Mouse (Mus musculus) mature B cell (primary cell): ENCODE data around the gene 4930447C04Rik.

Experiments
- in situ Hi-C: fragments of 300-500 bp; cut with MboI; formaldehyde crosslinking; loops from 2 replicates; pipeline ENCODE4 v1.14.3; 2019

Gene 4930447C04Rik

DNA sequence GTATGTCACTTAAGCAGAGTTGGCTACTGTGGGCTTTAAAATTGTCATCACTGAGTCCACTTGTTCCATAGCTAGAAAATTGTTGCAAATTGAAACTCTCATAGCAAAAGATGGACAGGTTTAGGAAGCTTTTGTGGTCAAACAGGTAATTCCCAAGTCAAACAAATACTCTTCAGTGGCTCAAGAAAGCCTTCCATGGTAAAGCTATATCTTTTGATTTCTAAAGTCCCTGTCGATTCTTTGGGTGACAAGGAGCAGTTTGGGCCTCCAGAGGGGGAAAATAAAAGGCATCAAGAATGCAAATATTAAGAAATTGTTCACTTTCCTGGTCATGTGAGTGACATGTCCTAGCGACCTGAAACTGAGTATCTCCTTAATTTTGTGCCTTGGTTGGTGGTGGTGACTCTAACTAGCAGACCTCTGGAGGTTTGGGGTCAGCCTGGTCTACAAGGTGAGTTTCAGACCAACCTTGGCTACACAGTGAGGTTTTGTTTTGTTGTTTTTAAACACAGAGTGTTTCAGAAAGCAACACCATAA, 3.1 kb upstream of the 4930447C04Rik start:
- in situ Hi-C loops: no loop called here

DNA sequence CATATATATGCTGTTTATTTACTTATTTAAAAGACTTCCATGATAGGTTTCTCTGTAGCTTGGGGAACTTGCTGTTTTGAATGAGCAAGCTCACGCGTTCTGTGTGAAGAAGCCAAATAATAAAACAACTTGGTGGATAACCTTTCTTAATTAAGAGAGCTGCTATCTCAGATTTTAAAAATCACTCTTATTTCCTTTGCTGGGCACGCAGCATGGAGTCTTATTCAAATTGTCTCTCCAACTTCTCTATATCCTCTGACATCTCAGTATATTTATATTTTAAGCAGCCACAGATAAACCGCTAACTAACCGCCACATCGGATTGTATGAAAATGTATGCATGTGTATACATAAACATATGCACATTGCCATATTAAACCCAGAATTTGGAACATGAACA, 1.6 kb upstream of the 4930447C04Rik start:
- in situ Hi-C loops: no loop called here

DNA sequence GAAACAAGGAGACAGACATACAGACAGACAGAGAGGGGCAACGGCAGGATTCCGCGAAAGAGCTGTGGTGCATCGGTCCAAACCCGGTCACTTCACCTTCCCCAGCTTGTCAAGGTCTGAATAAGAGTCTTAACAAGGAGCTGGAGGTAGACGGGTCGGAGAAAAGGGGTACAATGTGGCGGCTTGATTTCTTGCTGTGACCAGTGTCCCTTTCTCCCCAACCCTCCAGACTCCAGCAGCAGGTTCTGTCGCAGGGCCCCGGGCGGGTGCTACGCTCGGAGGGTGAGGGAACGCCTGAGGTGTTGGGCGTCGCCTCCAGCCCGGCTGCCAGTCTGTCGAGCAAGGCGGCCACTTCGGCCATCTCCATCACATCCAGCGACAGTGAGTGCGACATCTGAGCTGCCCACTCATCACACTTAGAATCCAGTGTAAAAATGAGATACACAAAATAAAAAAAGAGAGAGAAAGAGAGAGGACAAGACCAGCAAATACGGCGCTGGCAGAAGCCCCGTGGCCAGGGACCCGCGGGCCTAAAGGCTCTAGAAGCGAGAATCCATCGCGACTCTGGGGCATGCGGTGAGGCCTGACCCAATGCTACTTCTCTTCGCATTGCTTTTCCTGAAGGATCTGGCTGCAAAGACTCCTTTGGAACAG, 951 bp upstream of the 4930447C04Rik start:
- in situ Hi-C loops: no loop called here

- in situ Hi-C loops: no loop called here
Measured at GRCm38 (mm10) chr12:72940822-72941397, 336 bp upstream of the 4930447C04Rik start.

DNA sequence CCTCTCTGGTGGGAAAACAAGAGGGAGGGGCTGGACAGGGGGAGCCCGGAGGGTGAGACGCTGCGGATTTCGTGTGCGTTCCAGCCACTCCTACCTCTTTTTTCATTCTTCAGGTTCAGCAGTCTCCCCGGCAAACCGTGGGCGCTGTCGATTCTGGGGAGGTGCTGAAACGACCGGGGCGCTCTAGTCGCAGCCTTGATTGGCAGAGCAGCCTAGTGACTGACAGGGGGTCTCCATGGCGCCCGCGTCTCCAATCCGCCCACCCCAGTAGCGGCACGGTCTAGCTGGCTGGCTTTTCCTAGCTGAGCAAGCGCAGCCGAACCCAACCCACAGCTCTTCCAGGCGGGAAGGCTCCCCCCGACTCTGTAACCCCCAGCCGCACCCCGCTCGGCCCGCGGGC, 958 bp downstream of the 4930447C04Rik start, which contains the start of gene Six6:
TSS of gene Six6 (plus strand) at position 277 of the 400 bp plus-strand sequence.
- in situ Hi-C loops: no loop called here

DNA sequence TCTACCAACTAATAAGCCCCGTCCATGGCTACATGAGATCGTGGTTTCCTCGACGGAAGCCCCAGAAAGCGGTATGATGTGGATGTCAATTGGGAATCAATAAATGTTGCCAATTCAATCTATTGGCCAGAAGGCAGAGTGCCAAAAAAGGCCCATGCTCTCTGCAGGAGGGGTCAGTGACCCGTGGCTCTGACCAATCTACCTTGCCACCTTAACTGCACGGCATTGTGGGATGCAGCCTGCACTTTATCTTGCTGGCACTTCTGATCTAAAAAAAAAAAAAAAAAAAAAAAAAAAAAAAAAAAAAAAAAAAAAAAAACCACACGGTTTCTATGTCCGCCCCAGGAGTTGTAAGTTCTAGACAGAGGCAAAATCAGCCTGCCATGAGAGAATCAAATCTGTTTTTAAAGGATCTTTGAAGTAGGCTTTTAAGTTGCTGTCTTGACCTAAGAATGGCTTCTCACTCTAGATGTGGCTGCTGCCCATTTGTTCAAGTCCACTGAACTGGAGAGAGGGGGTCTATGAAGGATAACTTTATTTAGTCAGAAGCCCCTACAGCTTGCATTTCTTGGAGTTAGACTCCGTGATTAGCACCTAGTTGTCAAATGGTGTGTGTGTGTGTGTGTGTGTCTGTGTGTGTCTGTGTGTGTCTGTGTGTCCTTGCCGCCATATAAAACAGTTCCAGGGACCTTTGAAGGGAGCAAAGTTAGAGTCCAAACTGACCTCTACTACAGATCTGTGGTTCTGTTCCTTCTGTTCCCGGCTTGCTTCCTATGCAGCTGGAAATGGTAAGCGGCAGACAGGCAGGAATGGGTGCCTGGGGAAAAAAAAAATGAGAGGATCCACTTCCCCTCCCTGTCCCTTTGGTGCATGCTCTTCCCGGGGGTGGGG, 1.7 kb downstream of the 4930447C04Rik start:
- in situ Hi-C loops: no loop called here

DNA sequence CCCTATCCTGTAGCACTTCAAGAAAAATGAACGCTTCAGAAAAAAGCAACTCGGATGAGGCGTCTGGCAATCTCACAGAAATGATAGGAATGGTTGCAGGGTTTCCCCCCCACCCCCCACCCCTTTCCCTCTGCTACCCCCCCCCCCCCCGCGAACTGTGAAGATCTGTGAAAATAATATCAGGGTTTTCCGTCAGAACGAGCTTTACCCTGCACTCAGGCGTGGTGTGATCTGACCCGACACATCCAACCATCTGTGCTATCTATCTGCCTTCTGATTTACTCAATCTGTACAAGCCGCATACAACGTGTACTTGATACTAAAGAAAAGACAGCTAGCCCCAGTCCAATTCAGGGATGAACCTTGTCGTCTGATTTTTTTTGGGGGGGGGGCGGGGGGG, 2.4 kb downstream of the 4930447C04Rik start:
- in situ Hi-C loops: no loop called here

DNA sequence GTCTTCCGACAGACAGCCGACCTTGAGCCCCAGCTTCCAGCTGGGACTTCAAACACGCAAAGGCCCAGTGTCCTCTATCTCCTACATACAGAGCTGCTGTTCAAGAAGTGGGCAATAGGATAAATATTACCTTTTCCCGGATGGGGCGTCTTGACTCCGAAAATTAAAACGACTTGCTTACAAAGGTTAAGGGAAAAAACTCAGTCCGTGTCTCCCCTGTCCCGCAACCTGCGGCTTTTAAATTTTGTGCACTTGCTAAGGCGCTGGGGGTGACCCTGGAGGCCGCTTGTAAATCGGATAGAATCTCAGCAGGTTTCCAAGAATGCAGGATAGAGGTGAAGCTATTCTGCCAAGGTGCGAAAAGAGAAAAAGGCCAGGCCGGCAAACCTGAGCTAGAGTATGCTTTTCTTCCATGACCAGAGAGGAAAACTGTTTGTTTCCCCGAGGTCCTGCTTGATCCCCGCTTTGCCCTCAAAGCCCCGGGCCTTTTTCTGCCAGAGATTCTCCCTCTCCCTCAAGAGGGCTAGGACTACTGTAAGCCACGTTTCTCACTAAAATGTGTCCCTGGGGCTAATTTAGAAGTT, 2.9 kb downstream of the 4930447C04Rik start:
- in situ Hi-C loops: no loop called here

DNA sequence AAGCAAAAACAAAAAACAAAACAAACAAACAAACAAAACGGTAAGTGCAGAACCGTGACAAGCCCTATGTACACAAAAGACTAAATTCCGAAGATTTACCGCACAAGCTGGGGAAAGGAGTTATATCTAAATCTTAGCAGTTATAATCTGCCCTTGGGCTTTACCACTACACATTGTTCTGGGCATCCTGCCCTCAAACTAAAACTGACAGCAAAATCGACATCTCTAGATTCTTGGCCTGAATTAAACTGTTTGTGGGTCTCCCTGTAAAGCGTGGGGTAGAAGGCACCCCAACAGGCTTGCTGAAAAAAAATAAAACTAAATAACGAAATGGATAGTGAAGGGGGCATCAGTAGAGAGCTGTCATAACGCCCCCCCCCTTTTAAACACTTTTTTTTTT, 3.8 kb downstream of the 4930447C04Rik start:
- in situ Hi-C loops: no loop called here

GRCm38 (mm10) chr12:72917159-72917993, 23.2 kb downstream of the 4930447C04Rik start:
- in situ Hi-C loops: no loop called here

- in situ Hi-C loops: no loop called here
Measured at GRCm38 (mm10) chr12:72854377-72855032, 86.1 kb downstream of the 4930447C04Rik start.

- in situ Hi-C loops: no loop called here
Measured at GRCm38 (mm10) chr12:72853406-72854076, 87.0 kb downstream of the 4930447C04Rik start.

- in situ Hi-C loops: no loop called here
Measured at GRCm38 (mm10) chr12:72852264-72852663, 88.3 kb downstream of the 4930447C04Rik start.

DNA sequence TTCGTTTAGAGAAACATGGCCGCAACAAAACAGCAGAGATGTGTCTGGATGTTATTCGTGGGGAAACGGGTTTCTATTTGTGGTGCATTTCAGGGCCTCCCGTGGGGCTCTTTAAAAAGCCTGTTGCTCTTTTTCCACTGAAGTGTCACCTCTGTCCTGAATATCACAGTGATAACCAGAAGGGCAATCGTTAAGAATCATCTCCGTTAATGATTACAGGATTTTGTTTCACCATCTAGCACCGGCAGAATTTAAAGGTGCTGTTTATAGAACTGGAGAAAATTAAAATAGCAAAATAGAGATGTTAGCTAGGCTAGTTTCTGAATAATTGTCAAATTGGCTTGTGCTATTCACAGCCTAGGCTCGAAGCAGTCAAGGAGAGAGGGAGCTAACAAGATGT, 90.4 kb downstream of the 4930447C04Rik start:
- in situ Hi-C loops: no loop called here

- in situ Hi-C loops: loop anchor here (10.0 to 25.0 kb wide), 2 partner anchors 127 to 310 kb away; partner anchors contain the start of gene Pcnx4
Measured at GRCm38 (mm10) chr12:72847725-72848124, 92.8 kb downstream of the 4930447C04Rik start.

DNA sequence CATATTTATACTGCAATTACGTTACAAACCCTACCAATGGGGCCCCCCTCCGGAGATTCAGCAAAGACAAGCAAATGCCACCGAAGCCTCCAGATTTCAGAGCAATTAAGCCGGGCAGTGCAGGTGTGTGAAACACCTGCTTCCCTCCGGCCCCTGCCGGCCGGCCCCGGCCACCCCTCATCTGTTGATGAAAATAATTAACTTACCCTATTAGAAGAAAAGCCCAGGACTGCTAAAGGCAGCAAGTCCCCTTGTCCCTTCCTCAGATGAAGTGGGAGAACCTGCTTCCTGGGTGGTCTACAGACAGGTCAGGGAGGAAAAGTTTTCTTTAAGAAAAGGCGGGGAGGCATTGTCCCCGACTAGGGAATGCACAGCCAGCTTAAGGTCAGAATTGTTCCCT, 94.6 kb downstream of the 4930447C04Rik start:
- in situ Hi-C loops: loop anchor here (10.0 to 25.0 kb wide), 2 partner anchors 129 to 309 kb away; partner anchors contain the start of gene Pcnx4

DNA sequence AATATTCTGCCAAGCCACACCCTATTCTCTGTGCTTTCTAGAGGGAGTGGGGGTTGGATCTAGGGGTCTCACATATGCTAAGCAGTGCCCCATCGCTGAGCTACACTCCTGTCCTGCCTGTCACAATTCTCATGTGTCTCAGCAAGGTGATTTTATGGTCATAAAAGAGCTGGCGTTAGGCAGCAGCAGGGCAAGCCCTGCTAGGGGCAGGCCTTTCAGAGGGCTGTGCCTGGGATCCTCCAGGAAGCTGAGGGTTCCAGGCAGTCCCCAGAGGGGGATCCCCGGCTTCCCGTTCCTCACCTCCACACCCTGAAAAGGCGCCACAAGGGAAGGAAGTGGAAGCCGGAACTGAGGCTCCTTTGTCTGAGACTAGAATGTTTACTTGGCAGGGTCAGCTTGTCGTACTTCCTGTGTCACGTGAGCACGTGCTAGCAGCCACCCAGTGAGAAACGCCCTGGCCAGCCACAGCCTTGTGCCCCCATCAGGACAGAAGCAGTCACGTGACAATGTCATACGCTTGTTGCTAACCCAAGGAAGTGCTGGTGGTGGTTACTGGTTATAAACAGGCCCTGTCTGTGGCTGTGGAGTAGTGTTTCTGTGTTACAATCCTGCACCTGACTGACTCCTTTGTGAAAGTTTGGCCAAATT, 96.5 kb downstream of the 4930447C04Rik start:
- in situ Hi-C loops: loop anchor here (10.0 to 25.0 kb wide), 2 partner anchors 131 to 307 kb away; partner anchors contain the start of gene Pcnx4

GRCm38 (mm10) chr12:72843555-72843954, 97.0 kb downstream of the 4930447C04Rik start:
- in situ Hi-C loops: loop anchor here (10.0 to 25.0 kb wide), 2 partner anchors 131 to 306 kb away; partner anchors contain the start of gene Pcnx4

DNA sequence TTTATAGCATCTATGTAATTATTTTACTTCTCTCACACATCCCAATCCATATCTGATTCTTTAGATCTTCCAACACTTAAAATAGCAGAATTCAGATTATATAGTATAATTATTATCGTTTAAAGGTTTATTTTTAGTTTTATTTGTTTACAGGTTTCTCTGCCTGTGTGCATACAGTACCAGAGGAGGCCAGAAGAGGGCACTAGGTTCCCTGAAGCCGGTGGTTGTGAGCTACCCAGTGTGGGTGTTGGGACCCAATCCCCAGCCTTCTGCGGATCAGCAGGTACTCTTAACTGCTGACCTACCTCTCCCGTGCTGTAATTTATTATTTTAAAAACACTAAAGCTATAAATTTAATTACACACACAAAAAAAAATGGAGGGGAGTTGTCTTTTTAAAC, 97.4 kb downstream of the 4930447C04Rik start:
- in situ Hi-C loops: loop anchor here (10.0 to 25.0 kb wide), 2 partner anchors 132 to 306 kb away; partner anchors contain the start of gene Pcnx4
